Mouse (Mus musculus) CD4-positive, CD25-positive, alpha-beta regulatory T cell, adult 4 months (primary cell): Measurements from ENCODE around the gene Mfap3l. TPM values are rescaled to one million over a fixed set of nuclear protein-coding genes. Genes with fewer than 3 reads are reported as not detected.
"Not testable (repeated sequence)": the region's sequence is repeated elsewhere in the genome, so short reads cannot be mapped to it uniquely, and the experiment has no call there.

Experiments
- ATAC-seq: one replicate; pipeline ENCODE4 v1.8.0; 2017
- polyA plus RNA-seq, 2 experiments: library from polyadenylated mRNA; unstranded; fragments of 100-300 nt; shearing (Covaris generic); gene quantifications; one replicate each; pipeline ENCODE4 v1.2.1; 2017

Mfap3l gene
- not detected for polyA plus RNA-seq

DNA sequence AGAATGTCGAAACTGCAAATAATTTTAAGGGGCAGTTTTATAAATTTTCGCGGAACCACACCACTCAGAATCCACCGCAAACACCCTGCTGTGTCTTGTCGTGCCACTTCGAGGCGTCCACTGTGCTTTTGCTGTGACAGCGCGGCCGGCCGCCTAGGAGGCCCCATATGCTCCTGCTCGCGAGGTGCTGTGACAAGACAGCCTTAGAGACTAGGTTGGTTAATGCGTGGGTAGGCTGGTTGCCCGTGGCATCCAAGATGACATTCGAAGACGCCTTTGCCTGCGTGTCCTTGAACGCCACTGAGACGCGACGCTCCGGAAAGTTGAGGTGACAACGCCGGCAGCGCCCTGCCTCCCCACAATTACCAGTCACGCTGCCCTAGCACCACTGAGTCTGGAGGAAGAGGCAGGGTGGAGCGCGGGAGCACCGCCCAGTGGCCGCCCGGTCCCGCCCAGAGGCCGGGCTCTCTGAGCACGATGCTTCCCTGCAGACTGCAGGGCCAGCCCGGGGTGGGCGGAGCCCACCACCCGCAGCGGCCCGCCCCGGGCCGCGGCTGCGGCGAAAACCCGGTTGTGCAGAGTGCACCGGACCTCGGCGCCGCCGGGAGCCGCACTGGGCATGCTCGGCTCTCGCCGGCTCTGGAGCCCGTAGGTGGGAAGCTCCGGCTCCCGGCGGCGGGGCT, at the start of gene Mfap3l:
Gene Mfap3l, plus strand, starts transcription at position 578 of the 683 bp plus-strand sequence.
- peak; percentile 39 for ATAC-seq

DNA sequence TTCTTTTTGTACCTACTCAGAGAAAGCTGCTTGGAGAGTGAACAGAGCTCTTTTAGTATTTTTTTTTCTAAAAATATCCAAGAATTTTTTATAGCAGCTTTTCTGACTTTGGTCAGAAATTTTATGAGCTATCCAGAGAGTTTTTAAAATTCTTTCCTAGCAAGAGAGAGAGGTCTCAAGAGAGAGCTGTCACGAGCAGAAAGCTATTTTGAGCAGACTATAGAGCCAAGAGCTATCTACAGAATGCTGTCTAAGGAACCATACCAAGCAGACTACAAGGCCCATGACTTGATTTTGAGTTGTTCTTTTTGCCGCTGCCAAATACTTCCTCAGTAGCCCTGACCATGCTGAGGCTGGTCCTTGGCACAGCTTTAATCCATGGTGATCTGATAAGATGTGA, 49.3 kb upstream of the Mfap3l start:
- no peak for ATAC-seq

DNA sequence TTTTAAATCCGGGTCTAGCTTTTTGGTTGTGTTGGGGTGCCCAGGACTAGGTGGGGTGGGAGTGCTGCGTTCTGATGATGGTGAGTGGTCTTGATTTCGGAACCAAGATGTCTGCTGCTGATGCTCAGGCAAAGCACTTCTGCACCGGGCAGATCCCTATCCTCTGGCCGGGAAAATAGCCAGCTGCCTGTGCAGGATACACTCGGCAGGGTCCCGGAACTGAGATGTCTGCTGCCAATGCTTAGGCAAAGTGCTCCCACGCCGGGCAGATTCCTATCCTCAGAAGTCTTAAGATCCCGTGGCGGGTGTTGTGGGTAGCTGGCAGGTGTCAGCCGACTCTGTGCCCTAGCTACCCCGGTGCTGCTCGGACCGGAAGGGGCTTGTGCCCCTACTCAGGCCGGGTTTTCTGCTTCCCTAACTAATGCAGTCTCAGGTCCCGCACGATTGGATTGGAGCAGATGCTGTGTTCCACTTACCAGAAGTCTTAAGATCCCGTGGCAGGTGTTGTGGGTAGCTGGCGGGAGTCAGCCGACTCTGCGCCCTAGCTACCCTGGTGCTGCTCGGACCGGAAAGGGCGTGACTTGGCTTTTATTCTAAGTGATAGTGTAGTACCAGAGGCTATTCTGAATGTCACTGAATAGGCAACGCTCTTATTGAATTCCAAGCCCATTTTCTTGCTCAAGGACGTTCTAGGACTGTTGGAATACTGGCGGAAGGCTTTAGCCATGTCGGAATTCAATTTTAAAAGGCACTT, 41.1 kb upstream of the Mfap3l start:
- not testable (repeated sequence) for ATAC-seq

DNA sequence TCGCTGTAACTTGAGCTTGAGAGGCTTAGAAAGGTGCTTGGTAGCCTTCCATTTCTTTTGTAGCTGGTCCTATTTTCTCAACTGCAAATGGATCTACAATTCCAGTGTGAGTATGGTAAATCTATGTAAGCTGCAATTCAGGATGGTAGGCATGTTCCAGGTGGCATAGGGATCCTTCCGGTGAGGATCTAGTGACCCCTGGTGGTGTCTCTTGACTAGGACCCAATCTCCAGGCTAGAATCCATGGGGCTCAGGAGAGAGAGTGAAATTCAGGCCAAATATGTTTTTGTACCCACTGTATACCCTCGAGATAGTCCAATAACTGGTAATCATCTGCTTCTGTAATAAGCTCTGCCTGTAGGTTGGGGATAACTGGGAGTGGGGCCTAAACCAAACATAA, 37.9 kb upstream of the Mfap3l start:
- no peak for ATAC-seq

DNA sequence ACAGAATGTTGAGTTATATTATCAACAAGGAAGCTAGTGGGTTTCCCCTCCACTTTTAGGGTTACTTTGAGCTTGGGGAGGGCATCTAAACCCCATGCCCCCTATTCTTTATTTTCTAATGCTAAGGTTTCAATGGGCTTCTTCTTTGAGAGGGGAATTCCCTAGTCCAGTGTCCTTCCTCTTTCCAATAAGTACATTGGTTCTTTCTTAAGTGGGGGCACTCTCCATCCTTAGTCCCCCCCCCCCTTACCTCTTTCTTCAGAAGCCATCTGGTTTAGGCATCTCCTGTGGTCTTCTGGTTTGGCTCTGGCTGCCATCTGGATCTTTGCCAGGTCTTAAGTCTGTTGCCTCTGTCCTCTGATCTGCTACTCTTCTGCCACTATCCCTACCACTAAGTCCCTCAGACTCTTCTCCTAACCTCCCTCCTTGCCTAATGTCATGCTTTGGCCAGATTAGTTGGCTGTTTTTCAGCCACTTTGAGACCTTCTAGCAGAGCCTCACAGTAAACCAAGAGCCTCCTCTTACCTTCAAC, 21.0 kb upstream of the Mfap3l start:
- no peak for ATAC-seq

DNA sequence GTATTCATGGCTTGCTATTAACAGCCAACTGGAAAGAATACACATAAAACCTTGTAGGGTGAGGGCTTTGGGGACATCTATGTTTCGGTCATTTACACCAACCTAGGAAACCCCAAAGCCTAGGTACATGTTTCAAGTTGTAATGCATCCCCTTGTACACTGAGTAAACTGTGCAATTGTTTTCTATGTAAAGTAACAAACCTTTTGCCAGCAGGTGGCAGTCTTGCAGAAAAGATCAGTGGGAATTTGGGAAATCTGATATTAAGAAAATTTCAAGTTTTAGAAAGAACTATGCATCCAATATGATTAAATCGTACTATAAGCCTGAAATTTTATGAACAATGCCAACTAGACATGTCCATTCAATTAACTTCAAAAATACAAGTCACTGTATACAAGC, 15.7 kb upstream of the Mfap3l start:
- ATAC-seq: no peak

DNA sequence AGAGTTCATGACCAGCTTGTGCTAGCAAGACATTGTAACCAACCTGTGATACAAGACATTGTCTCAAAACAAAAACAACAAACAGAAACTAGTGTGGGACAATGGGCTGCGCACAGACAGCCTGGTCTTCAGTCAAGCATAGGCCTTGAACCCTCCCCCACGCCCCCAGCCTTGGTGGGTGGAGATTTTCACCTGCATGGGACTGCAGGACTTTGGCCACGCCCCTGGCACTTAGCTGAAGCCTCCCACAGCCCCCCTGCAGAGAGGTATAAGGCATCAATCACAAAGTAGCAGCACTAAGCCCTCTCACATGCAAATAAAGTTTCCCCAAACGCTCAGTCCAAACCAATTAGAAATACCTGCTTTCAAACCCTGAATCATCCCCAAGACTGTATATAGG, 11.1 kb upstream of the Mfap3l start:
- no peak for ATAC-seq

DNA sequence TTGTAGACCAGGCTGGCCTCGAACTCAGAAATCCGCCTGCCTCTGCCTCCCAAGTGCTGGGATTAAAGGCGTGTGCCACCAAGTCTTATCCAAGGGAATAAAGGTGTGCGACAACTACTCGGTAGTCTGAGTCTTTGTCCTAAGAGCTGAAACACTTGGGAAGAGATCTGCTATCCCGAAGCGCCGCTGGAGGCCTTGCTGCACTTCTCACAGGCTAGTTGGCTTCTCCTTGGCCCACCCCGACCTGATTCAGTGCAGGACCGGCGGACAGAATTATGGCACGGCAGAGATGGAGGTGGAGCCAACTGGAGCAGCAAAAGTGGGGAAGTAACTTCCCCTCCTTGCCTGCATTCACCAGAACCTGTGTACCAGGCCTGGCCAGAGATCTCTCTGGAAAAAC, 10.6 kb upstream of the Mfap3l start:
- no peak for ATAC-seq

DNA sequence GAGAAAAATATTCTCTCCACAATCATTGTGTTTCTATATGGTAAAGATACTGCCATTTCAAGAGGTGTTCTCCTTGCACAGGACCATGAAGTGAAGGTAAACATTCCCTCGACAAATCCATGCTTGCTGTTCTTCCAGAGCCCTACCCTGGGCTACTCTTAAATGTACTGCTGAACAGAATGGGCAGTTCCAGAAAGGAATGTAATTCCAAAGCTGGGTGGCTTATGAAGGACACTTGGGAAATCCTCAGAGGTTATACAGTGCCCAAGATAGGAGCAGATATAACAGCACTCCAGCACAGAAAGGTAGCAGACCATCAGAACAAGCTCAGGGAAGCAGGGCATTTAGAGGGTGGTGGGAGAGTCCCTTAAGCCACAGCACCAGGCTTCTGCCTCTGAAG, 9.2 kb upstream of the Mfap3l start:
- no peak for ATAC-seq

DNA sequence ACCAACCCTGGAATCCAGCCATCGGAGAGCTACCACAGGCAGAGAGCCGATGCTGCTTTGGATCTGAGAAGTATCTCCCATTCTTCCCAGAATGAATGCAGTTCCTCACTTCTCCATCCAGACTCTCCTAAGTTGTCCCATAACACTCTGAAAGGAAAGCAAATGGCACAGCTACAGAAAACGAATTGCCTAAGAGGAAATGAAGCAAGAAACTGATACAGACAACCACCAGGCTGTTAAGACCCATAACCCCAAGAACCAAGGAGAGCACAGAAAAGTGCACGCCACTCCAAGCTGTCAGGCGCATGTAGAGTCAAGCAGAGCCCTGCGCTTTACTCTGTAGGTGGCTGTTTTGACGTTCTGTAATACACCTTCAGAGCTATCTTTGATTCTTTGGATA, 7.9 kb upstream of the Mfap3l start:
- no peak for ATAC-seq

DNA sequence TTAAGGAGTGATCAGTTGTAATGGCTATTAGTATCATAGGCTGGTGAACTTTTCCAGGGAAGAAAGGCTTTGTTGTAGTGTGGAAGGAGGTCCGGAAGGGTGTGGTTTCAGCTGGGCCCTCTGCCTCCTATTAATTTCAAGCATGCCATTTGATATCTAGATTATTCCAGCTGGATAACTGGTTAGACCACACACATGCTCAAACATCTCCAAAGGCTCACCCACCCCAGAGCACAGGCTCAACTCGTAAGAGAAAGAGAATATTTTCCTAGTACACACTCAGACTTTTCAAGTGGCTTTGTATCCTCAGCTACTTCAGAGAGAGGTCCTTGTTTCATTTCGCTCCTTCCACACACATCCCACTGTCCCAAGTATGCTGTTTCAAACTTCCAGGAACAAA, 4.7 kb upstream of the Mfap3l start:
- no peak for ATAC-seq

DNA sequence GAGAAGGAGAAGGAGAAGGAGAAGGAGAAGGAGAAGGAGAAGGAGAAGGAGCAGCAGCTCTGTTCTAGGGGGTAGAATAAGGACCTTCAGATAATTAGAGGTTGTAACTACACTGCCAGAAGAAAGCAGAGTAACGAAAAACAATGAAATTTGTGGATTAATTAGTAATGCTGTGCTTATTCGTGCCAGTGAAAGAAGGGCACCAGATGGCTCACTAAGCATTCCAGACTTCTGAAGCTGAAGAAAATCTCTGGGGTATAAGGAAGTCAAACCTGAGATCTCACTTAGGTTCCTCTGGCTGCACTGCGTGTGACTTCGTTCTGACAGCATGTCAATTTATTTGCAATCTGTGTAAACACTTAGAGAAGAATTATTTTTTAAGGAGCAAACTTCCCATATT, 3.6 kb upstream of the Mfap3l start:
- ATAC-seq: no peak

DNA sequence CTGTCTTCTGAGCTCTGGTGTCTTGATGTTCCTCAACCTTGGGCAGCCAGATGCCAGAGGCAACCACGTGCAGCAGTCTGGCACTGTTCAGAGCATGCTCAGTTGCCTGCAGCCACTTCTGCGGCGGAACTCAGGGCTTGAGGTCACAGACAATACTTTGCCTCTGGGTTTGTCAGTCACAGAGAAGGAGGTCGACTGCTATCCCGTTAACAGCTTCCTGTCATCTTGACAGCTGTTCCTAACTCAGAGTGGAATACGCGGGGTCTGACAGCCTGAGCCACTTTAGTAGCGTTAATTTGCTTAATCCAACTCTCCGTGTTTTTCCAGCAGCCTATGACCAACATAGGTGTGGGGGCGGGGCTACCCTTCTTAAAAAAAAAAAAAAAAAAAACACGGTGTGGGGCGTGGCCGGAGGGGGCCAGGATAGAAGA, 1.1 kb upstream of the Mfap3l start:
- ATAC-seq: no peak

DNA sequence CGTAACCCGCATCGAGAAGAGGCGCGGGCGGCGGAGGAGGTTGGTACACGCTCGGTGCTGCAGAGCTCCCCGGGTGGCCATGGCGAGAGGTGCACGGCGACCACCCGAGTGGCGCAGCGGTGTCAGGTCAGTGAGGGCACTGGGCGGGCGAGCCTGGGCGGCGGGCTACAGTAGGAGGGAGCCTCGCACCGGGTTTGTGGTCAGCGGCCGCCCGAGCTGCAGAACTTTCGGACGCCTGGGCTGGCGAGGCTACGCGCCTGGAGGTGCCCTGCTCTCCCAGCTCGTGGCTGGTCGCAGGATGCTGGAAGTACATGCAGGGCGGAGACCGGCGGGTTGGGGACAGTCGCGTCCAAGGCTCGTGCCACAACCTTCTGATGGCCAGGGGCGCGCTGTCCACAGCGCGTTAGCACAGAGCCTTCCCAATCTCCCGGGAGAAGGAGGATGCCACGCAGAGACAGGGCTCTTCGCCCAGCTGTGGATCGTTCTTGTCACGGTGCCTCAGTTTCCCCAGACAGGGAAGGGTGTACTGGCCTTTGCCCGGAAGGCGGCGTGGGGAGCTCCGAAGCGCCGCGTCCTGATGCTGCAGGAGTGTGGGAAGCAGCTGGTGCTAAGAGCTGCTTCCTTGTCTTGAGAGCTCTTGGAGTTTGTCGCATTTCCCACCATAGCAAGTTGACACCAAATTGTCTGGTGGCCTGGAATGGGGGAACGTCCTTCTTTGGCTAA, 467 bp downstream of the Mfap3l start:
- no peak for ATAC-seq

DNA sequence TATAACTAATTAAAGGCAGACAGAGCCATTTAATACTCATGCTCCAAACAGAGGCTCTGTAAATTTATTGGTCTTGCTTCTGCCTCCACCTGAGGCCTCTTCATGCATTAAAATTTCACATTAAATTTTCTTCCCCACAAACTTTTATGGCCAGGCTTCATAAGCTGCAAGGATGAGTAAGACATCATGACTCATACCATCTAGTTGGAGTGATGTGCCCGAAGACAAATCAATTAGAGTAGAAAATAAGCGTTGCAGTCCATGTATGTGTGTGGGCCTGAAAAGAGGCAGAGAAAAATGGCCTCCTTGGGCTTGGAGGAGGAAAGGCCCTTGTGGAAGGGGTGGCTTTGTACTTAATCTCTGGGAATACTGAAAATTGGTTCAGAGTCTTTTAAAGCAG, 2.3 kb downstream of the Mfap3l start:
- ATAC-seq: no peak

DNA sequence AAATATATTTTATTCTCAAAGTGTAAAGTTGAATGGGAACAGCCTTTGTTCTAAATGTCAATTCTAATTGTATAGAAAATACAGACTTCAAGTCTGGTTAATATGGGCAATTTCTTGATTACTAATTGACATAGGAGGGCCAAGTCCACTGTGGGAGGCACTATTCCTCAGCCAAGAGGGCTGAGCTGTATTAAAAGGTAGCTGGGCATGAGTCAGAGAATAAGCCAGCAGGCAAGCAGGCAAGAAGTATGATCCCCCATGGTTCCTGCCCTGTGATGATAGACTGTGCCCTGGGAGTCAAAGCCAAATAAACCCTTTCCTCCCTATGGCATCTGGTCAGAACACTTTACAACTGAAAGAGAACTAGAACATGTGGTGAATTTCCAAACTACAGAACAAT, 3.2 kb downstream of the Mfap3l start:
- no peak for ATAC-seq

DNA sequence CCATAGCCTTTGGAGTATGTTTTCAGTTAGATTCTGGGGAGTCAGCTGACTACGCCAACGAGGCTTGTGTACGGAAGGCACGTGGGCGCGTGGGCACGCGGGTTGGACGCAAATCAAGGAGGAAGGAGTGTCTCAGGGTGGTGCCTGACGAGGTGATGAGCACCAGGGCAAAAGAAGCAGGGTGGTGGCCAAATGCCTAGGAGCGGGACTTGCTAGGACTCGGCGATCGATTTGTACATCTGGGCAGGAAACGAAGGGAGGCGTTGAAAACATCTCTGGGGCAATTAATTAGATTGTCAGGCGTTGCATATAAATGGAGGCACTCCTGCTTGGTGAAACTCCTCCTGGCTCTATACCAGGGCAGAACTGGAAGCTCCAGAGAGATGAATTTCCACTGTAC, 7.4 kb downstream of the Mfap3l start:
- no peak for ATAC-seq

DNA sequence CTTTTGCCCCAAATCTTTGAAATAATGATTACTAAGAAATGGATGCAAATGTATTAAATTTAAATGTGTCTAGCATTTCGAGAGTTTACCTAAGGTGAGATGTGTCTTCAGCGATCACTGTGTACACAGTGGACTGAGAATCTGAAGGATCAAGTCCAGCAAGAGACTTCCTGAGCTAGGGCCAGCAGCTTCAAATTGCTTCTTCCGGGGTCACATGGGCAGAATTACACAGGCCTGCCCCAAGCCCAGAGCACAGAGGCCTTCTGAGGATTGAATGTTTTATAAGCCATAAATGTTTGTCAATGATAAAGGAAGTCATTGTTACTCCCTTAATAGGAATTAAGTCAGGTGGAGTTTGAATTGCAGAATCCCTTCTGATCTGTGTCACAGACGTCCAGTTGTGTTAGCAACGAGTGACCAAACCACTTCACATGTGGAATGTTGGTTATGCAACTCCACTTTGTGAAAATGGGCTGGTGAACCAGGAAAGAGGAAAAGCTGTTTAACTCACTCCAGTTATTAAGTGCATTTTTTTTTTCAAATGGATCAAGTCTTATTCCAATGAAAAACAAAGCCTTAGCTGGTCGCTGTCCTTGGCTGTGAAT, 10.9 kb downstream of the Mfap3l start:
- no peak for ATAC-seq

DNA sequence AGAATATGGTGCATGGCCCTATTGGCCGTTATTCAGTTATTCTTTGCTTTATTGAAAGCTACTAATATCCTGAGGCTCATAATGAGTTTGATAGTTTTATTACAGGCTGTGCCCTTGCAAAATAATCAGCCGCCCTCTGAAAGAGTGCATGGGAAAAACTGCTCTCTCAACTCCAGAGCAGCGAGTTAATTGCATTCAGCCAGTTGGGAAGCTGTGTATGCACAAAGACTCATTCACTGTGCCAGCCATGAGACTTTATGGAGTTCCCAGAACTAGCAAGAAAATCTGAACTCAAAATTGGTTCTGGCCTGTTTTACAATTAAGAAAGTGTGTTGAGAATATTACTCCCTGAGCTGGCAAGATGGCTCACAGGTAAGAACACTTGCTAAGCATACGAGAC, 12.5 kb downstream of the Mfap3l start:
- no peak for ATAC-seq

DNA sequence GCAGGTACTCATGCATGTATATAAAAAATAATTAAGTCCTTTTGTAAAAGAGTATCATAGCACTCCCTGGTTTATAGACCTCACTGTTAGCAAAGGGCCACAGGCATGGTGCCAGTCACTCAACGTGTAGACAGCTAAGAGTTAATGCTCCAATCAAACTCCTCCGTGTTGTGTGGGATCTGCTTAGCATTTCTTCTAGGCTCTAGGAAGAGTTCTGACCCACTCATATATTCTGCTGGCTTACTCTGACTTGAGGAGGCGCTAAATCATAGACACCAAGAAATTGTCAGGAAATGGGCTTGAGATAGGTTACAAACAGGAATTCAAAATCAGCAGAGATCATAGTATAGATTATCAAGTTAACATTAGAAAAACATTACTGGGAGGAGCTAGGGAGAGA, 13.3 kb downstream of the Mfap3l start:
- no peak for ATAC-seq

DNA sequence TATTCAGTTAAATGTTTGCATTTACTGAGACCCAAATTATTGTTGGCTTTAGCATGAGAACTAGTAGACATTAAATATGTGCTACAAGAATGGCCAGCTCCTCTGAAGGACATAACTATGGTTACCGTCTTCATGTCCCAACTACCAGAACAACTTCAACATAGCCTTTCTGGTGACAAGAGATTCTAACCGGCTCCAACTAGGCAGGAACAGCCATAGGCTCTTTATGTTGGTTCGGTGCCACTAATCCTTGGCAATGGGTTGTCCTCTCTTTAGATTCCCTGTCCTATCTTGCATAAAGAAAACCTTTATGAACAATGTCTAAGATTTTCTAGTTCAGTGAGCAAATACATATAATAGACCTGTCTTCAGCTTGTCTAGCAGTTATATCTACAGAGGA, 14.7 kb downstream of the Mfap3l start:
- no peak for ATAC-seq

DNA sequence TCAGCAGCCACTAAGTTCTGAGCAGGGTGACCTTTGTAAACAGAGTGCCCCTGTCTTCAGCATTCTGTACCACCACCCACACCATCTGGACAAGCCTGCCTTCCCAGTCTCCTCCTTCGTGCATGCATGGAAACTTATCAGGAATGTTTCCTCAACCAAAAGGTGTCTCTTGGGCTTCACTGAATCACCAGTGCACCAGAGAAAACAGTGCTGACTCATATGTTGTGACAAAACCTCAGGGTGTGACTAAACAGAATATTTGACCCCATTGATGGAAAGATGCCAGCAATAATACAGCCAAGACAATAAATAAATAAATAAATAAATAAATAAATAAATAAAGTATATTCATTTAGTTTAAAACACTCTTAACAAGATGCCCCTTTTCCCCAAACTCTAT, 16.5 kb downstream of the Mfap3l start:
- no peak for ATAC-seq

DNA sequence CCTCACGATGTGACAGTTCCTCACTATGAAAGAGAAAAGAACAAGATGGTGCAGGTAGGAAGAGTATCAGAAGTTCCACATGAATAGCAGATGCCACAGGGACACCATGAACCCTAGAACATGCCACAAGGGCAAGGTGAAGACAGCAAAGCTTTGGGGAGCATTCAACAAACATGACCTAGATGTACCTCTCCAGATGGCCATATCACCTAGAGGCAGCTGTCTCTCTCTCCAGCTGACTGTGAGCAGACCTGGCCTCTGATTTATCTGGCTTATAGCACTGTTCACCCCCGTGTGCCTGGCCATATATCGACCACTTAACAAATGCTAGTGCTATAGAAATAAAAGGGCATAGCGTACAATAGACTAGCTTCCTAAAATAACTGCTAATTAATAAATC, 17.5 kb downstream of the Mfap3l start:
- ATAC-seq: no peak
